Mouse (Mus musculus) testis, postnatal 14 days (tissue): Measurements from ENCODE around the gene Gucy2e.

Experiments used
- DNase-seq: peaks from one replicate; pipeline ENCODE4 v3.0.0; 2021; ENCODE audit warnings: low spot score

The Gucy2e gene

GRCm38 (mm10) chr11:69172606-69173005 is 64.2 kb downstream of the Gucy2e start:
- no peak for DNase-seq

GRCm38 (mm10) chr11:69171626-69172025 is 65.2 kb downstream of the Gucy2e start:
- peak; percentile 77 for DNase-seq

- DNase-seq, result no peak
Observed at GRCm38 (mm10) chr11:69169313-69169712, 67.5 kb downstream of the Gucy2e start.
